Mouse (Mus musculus) right cerebral cortex, postnatal 36 days (tissue): ENCODE measurements around the gene Dnajb1.
"Not testable (repeated sequence)": the region's sequence is repeated elsewhere in the genome, so short reads cannot be mapped to it uniquely, and the experiment has no call there.

Experiments
- DNase-seq, 2 experiments: peaks; one replicate each; pipeline ENCODE4 v3.0.0; 2022; ENCODE audit warnings: low spot score in 2 of 2, mixed read lengths in 1 of 2

Gene Dnajb1

DNA sequence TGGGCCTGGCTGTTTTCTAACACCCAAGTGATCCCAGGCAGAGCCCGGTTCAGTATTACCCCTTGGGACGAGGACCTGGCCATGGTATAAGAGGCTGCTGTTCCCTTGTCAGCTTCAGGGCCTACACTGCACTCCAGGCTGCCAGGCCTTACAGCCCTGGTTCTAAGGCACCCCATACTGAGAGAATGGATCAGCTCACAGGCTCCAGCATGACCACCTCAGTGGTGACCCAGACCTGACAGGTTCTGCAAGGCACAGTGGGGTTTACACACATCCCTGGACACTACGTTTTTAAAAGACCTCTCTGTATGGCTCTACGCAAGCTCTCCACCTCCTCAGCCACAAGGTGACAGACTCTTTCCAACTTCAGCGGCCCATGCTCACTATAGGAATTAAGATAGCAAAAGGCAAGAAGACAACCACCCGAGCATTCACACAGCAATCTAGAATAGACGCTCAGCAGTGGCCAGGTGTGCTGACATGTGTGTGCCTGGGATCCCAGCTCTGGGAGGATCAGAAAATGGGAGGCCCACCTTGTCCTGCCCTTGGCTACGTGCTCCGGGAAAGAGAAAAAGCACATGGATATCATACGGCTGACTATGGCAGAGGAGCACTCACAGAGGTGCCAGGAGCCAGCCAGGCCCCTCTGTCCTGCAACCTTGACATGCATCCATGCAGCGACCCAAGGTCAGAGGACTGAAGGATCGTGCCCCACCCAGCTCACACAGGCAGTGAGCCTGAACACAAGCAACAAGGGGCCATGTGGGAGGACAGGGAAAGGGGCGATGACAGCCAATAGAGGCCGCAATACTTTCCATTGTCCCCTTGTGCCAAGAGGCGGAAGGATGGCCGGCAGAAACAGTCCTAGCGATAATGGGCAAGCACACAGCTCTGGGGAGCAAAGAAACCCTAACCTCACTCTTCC lies 29.6 kb upstream of the Dnajb1 start:
- no peak for DNase-seq

DNA sequence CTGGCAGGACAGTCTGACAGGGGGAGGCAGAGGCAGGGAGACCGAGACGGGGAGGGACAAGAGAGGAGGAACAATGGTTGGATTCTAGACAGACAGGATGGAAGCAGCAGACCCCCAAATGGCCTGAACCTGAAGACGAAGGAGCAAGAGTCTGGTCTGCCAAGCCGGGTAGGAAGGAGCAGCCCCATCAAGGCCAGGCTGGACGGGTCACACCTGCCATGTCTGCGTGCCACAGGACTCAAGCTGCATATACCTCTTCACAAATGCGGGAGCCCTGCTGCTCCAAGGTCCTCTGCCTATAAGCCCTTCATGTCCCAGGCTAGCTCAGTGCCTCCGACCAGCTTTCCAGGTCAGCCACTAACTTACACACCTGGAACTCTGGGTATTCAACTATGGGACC lies 28.3 kb upstream of the Dnajb1 start:
- DNase-seq, result peak in 1 of 2 experiments; percentile 0

DNA sequence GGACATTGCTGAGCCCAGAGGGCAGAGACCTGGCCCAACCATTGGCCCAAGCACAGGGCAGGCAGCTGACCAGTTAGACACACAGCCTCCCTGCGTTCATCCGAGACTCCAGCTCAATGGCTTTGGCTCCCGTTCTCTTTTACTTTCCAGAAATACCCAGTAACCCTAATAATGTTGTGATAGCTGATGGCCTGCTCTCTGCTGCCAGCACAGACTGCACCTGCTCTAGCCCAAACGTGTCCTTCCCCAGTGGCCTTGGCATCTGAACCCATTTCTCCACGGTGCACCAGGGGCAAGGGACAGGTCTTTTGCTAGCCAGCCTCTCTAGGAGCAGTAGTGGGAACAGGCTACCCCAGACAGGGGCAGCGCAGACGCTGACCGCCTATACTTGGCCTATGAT lies 27.2 kb upstream of the Dnajb1 start:
- DNase-seq, result no peak

DNA sequence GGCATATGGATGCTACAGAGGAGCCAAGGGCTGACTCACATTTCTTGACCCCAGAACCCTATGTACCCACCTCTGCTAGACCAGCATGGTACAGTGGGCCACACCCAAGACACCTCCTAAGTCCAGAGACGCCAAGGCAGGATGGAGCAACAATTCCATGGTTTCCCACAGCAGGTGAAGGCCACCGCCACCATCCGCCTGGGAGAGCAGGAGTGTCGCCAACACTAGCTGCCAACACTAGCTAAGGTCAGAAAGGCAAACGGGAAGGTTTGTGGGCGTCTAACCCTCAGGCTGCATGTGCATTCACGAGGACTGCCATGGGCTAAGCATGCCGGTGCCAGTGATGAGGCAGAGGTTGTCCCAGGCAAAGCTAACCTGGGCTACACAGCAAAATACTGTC lies 25.8 kb upstream of the Dnajb1 start:
- no peak for DNase-seq

DNA sequence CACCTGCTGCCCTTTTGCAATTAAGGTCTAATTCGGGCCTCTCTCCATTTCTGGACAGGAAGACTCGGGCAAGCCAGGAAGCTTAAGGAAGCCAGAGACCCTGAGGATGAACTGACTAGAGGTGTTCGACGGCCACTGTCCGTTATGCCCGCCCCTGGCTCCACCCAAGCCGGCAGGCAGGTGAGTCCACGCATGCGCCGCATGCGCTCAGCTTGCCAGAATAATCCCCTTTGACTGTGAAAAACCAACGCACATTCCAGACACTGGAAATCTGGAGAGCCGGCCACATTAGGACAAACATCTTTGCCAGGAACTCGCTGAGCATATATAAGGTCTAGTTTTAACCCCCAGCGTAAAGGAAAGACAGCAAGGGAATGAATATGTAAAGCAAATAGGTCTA lies 24.8 kb upstream of the Dnajb1 start:
- DNase-seq, result no peak

DNA sequence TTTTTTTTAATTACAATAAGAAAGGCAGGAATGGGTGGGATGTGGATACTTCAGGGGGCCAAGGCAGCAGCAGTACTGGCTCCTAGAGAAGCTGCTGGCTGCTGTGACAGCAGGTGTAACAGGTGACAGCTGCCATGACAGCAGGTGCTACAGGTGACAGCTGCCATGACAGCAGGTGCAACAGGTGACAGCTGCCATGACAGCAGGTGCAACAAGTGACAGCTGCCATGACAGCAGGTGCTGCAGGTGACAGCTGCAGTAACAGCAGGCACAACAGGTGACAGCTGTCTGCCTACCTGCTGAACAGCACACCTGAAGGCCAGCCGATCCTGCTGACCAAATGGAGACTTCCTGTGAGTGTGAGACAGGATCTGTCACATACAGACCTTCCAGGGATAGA lies 23.2 kb upstream of the Dnajb1 start:
- DNase-seq, result no peak

DNA sequence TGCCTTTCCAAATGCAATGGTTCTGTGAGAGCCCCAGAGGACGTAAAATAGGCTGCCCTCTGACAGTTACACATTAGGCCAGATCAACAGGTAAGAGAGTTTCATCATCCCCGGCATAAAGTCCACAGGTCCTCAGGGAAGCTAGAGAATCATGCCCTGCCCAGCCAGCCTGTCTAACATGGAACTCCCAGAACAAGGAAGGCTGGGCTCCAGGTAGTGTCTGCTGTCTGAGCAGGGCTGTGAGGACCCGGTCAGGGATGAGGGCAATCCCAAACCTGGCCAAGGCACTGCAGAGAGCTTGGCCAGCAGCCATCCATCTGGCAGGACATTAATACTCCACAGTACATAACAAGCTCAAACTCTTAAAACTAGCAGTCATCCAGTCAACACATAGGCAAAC lies 22.7 kb upstream of the Dnajb1 start:
- no peak for DNase-seq

DNA sequence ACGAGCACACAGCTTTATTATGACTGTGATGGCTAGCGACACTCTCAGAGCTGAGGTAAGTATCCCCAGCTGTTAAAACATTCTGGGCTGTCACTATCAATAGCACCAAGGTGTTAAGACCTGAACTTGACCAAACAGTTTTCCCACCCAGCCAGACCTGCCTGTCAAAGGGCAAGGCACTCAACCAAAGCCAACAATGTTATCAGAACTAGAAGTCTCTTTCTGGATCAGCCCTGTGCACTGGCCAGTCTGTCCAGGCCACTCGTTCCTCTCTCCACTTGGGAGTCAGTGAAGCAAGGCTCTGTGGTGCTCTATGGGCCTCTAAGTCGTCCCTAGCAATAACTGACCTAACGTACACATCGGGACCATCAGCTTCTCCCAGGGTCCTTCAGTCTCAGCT lies 20.3 kb upstream of the Dnajb1 start:
- no peak for DNase-seq

DNA sequence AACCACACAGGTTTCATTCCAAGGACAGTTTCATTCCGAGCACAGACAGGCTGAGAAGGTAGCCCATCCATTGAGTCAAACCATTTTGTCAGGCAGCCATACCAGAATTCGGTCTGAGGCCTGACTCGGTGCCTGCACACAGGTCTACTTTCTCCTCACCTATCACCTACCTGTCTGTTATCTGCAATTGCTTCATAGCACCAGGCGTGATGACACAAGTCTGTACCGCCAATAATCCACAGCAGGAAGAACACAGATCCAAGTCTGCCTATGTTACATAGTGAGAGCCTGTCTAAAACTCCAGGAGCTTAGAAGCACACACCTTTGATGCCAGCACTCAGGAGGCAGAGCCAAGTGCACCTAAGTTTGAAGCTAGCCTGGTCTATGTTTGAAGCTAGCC lies 19.1 kb upstream of the Dnajb1 start:
- DNase-seq, result no peak

DNA sequence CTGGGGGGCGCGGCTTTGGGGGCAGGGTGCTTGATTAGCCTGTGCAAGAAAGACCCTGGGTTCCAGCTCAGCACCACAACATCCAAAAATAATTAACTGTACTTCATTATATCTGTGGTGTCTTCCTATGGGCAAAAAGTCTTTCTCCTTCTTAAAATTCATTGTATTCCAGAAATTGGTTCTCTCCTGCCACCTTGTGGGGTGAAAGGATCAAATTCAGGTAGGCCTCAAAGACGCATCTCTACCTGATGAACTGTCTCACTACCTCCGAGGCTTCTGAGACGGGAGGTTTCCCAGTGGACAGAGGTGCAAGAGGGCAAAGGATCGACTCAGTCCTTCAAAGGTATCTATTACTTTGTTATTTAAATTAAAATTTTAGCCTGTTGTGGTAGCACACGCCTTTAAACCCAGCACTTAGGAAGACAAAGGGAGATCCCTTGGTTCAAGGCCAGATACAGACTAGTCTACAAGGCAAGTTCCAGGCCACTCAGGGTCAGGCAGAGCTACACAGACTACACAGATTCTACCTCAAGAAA lies 17.4 kb upstream of the Dnajb1 start:
- no peak for DNase-seq

DNA sequence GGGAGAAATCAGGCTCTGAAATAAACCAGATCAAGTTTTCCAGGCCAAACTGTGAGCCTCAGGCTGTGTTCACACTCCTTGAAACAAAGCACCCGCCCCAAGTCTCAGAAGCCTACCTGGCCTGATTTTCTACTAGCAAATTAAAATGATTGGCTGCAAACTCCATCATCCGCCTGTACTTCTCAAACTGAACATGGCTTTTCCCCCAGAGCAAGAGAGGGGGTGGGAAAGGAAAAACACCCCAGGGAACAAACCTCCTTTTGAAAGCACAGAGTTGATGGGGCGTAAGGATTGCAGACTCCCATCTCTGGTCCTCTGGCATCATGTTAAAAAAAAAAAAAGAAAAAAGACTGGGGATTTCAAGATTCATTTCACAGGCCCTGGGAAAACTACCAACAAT lies 15.3 kb upstream of the Dnajb1 start:
- DNase-seq, result no peak

DNA sequence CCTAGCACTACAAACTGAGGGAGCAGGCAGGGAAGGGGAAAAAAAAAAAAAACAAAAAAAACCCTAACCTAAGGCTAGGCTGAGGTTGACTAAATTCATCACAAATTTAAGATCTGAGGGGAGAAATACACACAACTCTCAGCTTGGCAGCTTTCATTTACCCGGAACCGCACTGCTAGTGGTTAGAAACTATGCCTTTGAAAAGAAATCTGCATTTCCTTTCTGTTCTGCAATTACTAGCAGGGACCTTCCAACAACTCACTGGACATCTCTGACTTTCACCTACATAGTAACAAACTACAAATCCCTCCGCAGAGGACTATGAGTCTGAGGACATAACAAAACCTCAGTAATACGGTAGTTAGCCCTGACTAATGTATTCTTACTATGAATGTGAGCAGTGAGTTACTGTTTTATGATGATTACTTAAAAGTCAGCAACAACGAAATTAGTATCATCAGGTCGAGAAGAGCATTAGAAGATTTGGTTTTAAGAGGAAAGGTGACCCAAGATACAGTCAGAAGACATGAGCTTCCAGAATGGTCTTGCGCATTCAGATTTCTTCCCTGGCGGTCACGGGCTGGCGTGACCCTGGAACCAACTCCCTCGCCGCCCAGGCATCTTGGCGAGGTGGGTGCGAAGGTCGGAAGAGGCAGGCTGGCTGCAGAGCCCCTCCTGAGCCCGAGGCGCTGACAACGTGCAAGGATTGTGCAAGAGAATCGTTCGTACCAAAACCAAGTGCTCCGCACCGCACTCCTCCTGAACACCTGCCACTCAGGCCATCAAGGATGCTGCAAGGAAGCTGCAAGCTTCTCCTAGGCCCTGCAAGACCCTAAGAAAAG lies 14.4 kb upstream of the Dnajb1 start:
- no peak for DNase-seq

DNA sequence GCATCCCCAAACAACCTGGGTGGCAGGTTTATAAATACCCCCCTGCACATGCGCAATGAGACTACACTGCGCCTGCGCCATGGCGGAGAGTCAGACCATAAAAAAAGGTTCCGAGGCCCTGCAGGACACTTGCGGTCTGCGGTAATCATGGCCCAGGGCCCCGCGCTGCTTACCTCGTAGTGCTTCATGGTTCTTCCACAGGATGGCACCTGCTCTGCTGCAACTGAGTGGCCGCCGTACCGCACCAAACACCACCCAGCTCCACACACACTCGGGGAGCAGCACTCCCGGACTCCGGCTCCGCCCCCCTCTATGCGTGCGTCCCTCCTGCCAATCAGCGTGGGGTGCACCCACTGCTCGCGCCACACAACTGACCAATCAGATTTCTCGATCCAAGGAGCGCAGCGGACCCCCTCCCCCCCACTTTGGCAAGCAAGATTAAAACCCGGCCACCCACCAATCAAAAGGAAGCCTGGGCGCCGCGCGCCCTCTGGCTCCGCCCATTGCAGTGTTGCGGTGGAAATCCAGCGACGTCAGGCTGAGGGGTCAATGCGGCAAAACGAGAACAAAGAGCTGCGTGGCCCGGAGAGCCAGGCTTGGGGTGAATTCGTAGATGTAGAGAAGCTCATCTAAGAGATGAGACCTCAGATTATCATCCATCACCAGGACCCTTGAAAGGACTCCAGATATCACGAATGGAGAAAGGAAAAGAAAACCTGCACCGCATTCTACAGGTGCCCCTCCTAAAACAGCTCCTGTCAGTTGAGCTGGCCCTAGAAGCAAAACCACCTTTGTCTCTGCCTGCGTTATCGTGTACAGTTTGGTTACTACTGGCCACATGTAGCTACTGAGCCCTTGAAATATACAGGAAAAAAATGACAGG lies 13.6 kb upstream of the Dnajb1 start:
- peak; percentile 97 to 98 for DNase-seq

DNA sequence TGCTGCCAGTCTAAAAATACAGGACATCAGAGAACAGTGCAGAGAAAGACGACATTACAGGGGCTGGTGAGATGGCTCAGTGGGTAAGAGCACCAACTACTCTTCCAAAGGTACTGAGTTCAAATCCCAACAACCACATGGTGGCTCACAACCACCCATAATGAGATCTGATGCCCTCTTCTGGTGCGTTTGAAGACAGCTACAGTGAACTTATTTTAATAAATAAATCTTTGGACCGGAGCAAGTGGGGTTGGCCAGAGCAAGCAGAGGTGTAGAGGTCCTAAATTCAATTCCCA lies 13.0 kb upstream of the Dnajb1 start:
- DNase-seq, result not testable (repeated sequence)

DNA sequence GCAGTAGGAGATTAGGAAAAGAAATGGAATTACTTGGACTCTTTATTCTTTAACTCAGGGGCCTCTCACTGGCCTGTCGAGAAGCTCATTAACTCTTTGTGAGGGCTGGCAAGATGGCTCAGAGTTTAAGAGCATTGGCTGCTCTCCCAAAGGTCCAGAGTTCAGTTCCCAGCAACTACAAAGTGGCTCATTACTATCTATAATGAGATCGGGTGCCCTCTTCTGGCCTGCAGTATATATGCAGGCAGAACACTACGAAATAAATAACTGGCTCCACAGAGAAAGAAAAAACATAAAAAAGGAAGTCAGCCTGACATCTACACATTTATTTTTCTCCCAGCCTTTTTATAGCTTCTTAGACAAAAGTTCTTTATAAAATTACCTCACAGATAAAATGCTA lies 11.6 kb upstream of the Dnajb1 start:
- no peak for DNase-seq

DNA sequence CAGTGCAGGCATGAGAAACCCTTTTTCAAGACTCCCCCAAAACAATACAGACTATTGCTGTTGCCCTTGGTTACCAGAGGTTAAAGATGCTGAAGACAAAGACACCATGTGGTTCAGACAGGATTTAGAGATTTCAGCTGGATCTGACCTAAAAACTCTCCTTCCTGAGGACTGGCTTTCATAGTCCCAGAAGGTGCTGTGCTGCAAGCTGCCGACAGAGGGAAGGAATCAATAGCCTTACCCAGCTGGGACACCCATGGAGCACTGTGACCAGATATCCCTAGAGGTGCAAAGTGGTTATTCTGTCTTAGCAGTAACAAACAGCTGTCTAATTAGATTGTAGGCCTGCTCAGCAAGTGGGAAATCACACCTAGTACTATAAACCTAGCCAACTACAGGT lies 9.8 kb upstream of the Dnajb1 start:
- no peak for DNase-seq

DNA sequence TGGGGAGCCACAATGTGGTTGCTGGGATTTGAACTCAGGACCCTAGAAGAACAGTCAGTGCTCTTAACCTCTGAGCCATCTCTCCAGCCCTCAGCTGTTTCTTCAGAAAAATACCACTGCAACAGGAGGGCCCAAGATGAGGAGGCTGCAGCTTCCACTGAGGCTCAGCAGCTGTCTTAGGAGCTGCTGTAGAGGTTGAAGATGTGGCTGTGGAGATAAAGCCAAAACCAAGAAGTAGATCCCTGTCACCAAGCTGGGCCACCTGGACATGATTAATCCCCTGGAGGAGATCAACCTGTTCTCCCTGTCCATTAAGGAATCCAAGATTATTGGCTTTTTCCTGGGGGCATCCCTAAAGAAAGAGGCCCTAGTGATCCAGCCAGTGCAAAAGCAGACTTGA lies 8.2 kb upstream of the Dnajb1 start:
- DNase-seq, result no peak

DNA sequence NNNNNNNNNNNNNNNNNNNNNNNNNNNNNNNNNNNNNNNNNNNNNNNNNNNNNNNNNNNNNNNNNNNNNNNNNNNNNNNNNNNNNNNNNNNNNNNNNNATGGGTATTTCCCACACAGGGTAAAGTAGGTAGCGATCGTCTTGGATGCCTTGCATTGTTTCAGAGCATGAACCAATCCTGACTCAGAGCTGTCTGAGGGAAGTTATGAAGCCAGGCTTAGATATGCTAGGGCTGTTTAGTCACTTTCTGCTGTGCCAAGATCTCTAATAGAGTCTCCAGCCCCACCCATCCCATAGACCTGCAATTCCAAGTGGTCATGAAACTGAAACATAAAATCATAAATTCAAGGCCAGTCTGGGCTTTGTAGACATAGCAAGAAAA lies 5.4 kb upstream of the Dnajb1 start:
- no peak for DNase-seq

DNA sequence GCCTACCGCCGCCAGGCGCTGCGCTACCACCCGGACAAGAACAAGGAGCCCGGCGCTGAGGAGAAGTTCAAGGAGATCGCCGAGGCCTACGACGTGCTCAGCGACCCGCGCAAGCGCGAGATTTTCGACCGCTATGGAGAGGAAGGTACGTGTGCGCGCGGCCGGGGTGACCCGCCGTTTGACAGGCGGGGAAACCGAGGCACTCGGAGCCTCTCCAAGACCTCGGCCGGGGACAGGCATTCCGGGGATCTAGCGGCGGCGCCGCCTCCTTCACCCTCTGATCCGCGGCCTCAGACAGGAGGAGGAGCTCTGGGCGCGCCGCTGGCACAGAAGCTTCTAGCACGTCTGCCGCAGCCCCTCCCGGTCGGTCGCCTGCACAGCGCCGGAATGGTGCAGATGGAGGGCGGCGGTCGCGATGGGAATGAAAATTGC lies 421 bp downstream of the Dnajb1 start:
- DNase-seq, result peak; percentile 72 to 73

DNA sequence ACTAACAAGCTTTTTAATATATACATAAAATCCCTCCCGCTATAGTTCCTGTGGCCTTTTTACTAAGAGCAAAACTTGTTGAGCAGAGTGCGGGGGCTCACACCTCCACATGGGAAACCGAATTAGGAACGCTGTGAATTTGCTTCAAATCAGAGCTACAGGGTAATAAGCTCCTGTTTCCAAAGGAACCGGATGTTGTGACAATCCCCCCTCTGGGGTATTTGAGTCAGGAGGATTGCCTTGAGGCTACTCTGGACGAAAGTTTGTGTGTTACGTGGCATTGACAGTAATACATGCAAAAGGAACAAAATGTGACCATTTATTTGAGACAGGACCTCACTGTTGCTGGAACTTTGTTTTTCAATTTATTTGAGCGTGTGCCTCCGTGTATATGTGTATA lies 1.1 kb downstream of the Dnajb1 start:
- no peak for DNase-seq

DNA sequence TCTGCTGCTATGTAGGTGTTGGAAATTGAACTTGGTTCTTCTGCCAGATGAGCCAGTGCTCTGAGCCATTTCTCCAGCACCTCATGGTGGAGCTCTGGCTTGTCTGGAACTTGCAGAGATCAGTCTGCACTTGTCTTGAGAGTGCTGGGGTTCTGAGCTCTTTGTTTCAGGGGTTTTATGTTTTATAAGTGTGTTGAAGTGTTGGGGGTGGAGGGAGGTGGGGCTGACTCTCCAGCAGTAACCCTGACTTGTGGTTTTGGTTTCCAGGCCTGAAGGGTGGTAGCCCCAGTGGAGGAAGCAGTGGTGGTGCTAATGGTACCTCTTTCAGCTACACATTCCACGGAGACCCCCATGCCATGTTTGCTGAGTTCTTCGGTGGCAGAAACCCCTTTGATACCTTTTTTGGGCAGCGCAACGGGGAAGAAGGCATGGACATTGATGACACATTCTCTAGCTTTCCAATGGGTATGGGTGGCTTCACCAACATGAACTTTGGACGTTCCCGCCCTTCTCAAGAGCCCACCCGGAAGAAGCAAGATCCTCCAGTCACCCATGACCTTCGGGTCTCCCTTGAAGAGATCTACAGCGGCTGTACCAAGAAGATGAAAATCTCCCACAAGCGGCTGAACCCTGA lies 1.7 kb downstream of the Dnajb1 start:
- no peak for DNase-seq
